Mouse (Mus musculus) c-Kit-positive CD71-negative TER-119-negative erythroid progenitor cells, embryonic 14.5 days (primary cell): ENCODE results near the gene Ier3.

Source experiments
- DNase-seq: peaks from one replicate; pipeline ENCODE4 v3.0.0-alpha.2; 2013; ENCODE audit warnings: low read depth

Ier3 gene

DNA sequence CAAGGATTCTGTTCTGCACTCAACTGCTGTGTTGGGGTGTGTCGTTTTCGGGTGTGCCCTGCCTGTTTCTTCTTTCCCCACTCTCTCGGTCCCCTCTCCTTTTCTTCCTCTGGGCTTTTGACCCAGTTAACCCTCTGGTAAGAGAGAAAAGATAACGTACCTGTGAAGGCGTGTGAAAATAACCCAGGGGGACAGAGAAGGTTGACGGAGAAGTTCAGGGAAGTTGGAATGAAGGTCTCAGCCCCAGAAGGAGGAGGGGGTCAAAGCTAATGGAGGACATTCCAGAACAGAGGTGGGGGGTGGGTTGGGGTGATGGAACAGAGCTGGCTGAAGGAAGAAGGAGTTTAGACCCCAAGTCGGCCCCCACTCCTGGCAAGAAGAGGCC is 47.5 kb downstream of the Ier3 start:
- no peak for DNase-seq

GRCm38 (mm10) chr17:35869346-35870067 is 48.0 kb downstream of the Ier3 start:
- no peak for DNase-seq

DNA sequence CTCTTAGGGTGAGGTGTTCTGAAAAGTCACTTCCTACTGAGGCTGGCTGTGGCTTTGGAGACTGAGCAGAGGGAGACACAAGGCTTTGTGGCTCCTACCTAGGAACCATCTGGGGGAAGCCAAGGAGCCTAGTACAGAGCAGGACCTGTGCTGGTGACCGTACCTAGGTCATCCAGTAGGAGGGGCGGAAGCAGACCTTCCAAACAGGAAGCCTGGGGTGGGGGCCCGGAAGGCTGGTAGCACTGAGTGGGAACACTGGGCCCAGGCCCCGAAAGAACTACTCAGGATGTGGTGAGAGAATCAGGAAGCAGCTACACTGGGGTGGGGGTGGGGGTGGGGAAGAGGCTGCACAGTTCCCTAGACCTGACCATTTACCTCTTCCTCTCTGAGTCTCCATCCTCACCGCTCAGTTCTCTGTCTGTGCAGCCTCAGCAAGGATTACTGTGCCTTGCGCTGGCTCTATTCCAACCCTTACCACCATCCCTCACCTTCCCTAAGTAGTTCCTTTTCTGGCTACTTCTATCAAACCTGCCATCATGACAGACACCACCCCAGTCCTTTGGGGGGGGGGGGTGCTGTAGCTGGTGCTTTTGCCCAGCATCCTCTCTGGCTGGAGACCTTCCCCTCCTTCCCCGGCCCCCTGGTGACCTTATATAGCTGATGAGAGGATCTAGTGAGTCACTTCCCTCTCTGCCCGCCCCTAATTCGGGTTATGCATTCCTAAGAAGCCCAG is 48.8 kb downstream of the Ier3 start:
- peak; percentile 83 for DNase-seq

DNA sequence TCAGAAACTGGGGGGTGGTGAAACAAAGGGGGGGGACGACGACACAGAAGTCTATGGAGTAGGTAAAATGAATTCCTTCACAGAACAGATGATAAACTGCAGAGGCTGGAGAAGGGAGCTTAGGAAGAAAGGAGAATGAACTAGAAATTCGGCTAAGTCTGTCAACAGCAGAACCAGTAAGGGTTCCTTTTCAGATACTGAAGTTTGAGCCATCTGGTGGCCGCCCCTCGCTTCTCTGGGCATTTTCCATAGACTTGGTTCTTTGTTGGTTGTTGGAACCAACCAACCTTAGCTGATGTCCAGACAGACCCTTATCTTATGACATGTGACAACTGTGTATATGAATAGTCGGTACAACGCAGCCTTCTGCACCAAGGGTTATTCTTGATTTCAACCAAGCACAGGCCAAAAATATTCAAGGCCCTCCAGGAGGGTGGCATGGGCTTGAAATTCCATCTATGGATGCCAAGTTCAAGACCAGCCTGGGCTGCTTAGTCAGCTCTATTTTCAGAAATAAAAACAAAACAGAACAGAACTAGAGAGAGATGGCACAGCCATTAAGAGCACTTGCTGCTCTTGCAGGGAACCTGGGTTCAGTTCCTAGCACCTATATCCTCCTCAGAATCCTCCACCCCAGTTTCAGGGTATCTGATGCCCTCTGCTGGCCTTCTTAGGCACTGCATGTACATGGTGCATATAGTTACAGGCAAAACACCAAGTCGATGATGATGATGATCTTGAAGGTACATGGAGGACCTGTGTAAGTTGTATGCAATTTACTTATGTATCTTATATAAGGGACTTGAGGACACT is 49.6 kb downstream of the Ier3 start:
- DNase-seq, result no peak
